Mouse (Mus musculus): ENCODE data around the gene Cul1. TPM values are rescaled to one million over a fixed set of nuclear protein-coding genes. Genes with fewer than 3 reads are reported as not detected.

Cul1 gene
- polyA plus RNA-seq, 1 experiment from 2014 or later = 166 TPM

Other genes with a start within 250 kb of the Cul1 start
- 150 and 171 TPM in 2 replicates for gene Ezh2, start 141.9 kb downstream of the Cul1 start, polyA plus RNA-seq (2016; fragmentation: Nextera tagmentation; extraction: Ambion mirVana)